Mouse (Mus musculus) intestine, embryonic 15.5 days (tissue): ENCODE data around the gene Ddx10. TPM values are rescaled to one million over a fixed set of nuclear protein-coding genes. Genes with fewer than 3 reads are reported as not detected.

ENCODE experiments used
- ATAC-seq: fragments of 200-750 bp; cut with Nextera tagmentation; 2 replicates; pipeline ENCODE4 v1.8.0; 2017; ENCODE audit warnings: moderate TSS enrichment, moderate library complexity
- H3K27ac ChIP-seq: fragments of 300-500 bp; sonication (generic); 2 replicates; pipeline ENCODE4 v1.5.1; 2015; ENCODE audit warnings: mild to moderate bottlenecking, inconsistent platforms
- H3K27me3 ChIP-seq: fragments of 300-500 bp; sonication (generic); replicated peaks from 2 replicates; pipeline ENCODE4 v1.6.1; 2015; ENCODE audit warnings: inconsistent platforms
- H3K36me3 ChIP-seq: fragments of 300-500 bp; sonication (generic); 2 replicates; pipeline ENCODE4 v1.6.1; 2015; ENCODE audit warnings: inconsistent platforms
- H3K4me1 ChIP-seq: fragments of 300-500 bp; sonication (generic); replicated peaks from 2 replicates; pipeline ENCODE4 v1.6.1; 2015; ENCODE audit warnings: inconsistent platforms
- H3K4me2 ChIP-seq: fragments of 300-500 bp; sonication (generic); replicated peaks from 2 replicates; pipeline ENCODE4 v1.6.1; 2015; ENCODE audit warnings: mild to moderate bottlenecking, inconsistent platforms
- H3K4me3 ChIP-seq: fragments of 300-500 bp; sonication (generic); replicated peaks from 2 replicates; pipeline ENCODE4 v1.5.1; 2015; ENCODE audit warnings: inconsistent platforms
- H3K9ac ChIP-seq: fragments of 300-500 bp; sonication (generic); 2 replicates; pipeline ENCODE4 v1.6.1; 2015; ENCODE audit warnings: inconsistent platforms
- H3K9me3 ChIP-seq: fragments of 300-500 bp; sonication (generic); 2 replicates; pipeline ENCODE4 v1.6.1; 2016; ENCODE audit warnings: inconsistent platforms
- WGBS: fragments of 180-500 bp; shearing (Covaris S2); methylation state at CpG from one replicate; pipeline ENCODE4 v1.1.7; 2015; 5-methylcytosine and 5-hydroxymethylcytosine counted together
- polyA plus RNA-seq: library from polyadenylated mRNA; unstranded; fragments of >200 nt; fragmentation: Nextera tagmentation; extraction: Ambion mirVana; gene quantifications from 2 replicates; pipeline ENCODE4 v1.2.1, GENCODE M21; 2015

Gene Ddx10
- polyA plus RNA-seq, 1 experiment from 2014 or later, result 29.7 TPM

GRCm38 (mm10) chr9:53070875-53071524 lies 176.9 kb downstream of the Ddx10 start:
- WGBS, result 69% methylated on average over 12 of the region's 12 CpGs

GRCm38 (mm10) chr9:53068166-53068565 lies 179.7 kb downstream of the Ddx10 start:
- ATAC-seq, result no peak

More at GRCm38 (mm10) chr9:53070875-53071524, 176.9 kb downstream of the Ddx10 start:
- Histone ChIP-seq H3K27ac (no peak overlapping the region), H3K4me1 (no peaks in the 10 kb centered on the region), H3K4me2 (no peak overlapping the region), H3K9ac (no peak overlapping the region), H3K4me3 (no peak overlapping the region), H3K9me3 (no peaks in the 10 kb centered on the region), H3K27me3 (no peaks in the 10 kb centered on the region), H3K36me3 (no peaks in the 10 kb centered on the region)
- no peak for ATAC-seq

GRCm38 (mm10) chr9:53066428-53066827 lies 181.4 kb downstream of the Ddx10 start:
- Histone ChIP-seq H3K4me2 (no peak overlapping the region), H3K9ac (no peak overlapping the region), H3K27ac (no peak overlapping the region), H3K27me3 (no peaks in the 10 kb centered on the region), H3K36me3 (no peaks in the 10 kb centered on the region), H3K4me3 (no peak overlapping the region), H3K4me1 (no peaks in the 10 kb centered on the region), H3K9me3 (no peaks in the 10 kb centered on the region)
- WGBS, result 32% methylated on average over 4 of the region's 4 CpGs
- no peak for ATAC-seq

More at GRCm38 (mm10) chr9:53068166-53068565, 179.7 kb downstream of the Ddx10 start:
- no peak overlapping the region for H3K4me2 ChIP-seq
- H3K9me3 ChIP-seq, result no peaks in the 10 kb centered on the region
- no peaks in the 10 kb centered on the region for H3K36me3 ChIP-seq
- H3K9ac ChIP-seq, result no peak overlapping the region
- H3K27ac ChIP-seq, result no peak overlapping the region
- H3K27me3 ChIP-seq, result no peaks in the 10 kb centered on the region
- H3K4me3 ChIP-seq, result no peak overlapping the region
- 90% methylated on average over 5 of the region's 5 CpGs for WGBS
- no peaks in the 10 kb centered on the region for H3K4me1 ChIP-seq

GRCm38 (mm10) chr9:53065028-53065427 lies 182.8 kb downstream of the Ddx10 start:
- H3K36me3 ChIP-seq, result no peaks in the 10 kb centered on the region
- no peak overlapping the region for H3K27ac ChIP-seq
- H3K4me3 ChIP-seq, result no peak overlapping the region
- 61% methylated on average over 2 of the region's 2 CpGs for WGBS
- H3K4me2 ChIP-seq, result no peak overlapping the region
- H3K4me1 ChIP-seq, result no peaks in the 10 kb centered on the region
- no peaks in the 10 kb centered on the region for H3K27me3 ChIP-seq
- no peak for ATAC-seq
- H3K9ac ChIP-seq, result no peak overlapping the region
- H3K9me3 ChIP-seq, result no peaks in the 10 kb centered on the region

- H3K4me1 ChIP-seq, result no peaks in the 10 kb centered on the region
- no peak overlapping the region for H3K4me3 ChIP-seq
- H3K9ac ChIP-seq, result no peak overlapping the region
- H3K27me3 ChIP-seq, result no peaks in the 10 kb centered on the region
- no peaks in the 10 kb centered on the region for H3K9me3 ChIP-seq
- H3K4me2 ChIP-seq, result no peak overlapping the region
- H3K27ac ChIP-seq, result no peak overlapping the region
- no peak for ATAC-seq
- H3K36me3 ChIP-seq, result no peaks in the 10 kb centered on the region
- WGBS, result 76% methylated on average over 6 of the region's 6 CpGs
Observed at GRCm38 (mm10) chr9:53064531-53064930, 183.3 kb downstream of the Ddx10 start.

- WGBS, result 60% methylated on average over 3 of the region's 3 CpGs
- H3K9me3 ChIP-seq, result no peaks in the 10 kb centered on the region
- no peak overlapping the region for H3K4me2 ChIP-seq
- H3K27ac ChIP-seq, result no peak overlapping the region
- no peak overlapping the region for H3K9ac ChIP-seq
- H3K4me1 ChIP-seq, result no peaks in the 10 kb centered on the region
- no peak overlapping the region for H3K4me3 ChIP-seq
- H3K27me3 ChIP-seq, result no peaks in the 10 kb centered on the region
- ATAC-seq, result no peak
- H3K36me3 ChIP-seq, result no peaks in the 10 kb centered on the region
Observed at GRCm38 (mm10) chr9:53055306-53055705, 192.5 kb downstream of the Ddx10 start.

Other genes with a start within 250 kb of the Ddx10 start
- gene Exph5, start 53.6 kb upstream of the Ddx10 start, polyA plus RNA-seq, result 3.6 and 3.9 TPM in 2 replicates
- gene Kdelc2, start 136.0 kb upstream of the Ddx10 start, polyA plus RNA-seq, result 28.2 and 33.1 TPM in 2 replicates
- 0.71 and 0.87 TPM in 2 replicates for gene 4930550C14Rik, start 154.3 kb upstream of the Ddx10 start, polyA plus RNA-seq